Mouse (Mus musculus) layer of hippocampus, postnatal 25 days (tissue): ENCODE results near the gene Klrb1b. TPM values are rescaled to one million over a fixed set of nuclear protein-coding genes. Genes with fewer than 3 reads are reported as not detected.
A peak's percentile ranks its signal among the peaks of the same experiment; 100 is the strongest.

ENCODE experiments used
- DNase-seq, 2 experiments: peaks; one replicate each; pipeline ENCODE4 v3.0.0; 2022; ENCODE audit warnings: mixed read lengths in 2 of 2, low spot score in 1 of 2; ENCODE audit errors: extremely low spot score in 1 of 2
- total RNA-seq, 2 experiments: library from RNA; stranded (reverse); gene quantifications; 2 replicates each; pipeline ENCODE4 v1.2.3; 2021

The Klrb1b gene
- total RNA-seq, 2 experiments from 2014 or later = not detected

- peak; percentile 78 to 95 for DNase-seq
Measured at GRCm38 (mm10) chr6:128763736-128764523, 62.2 kb downstream of the Klrb1b start.

Other genes starting within 250 kb of the Klrb1b start
- 10 to 100 TPM; 11.1 to 14.6 TPM for gene A2ml1, start 244.7 kb downstream of the Klrb1b start, total RNA-seq
- not detected for gene Klrb1a, start 202.8 kb downstream of the Klrb1b start, total RNA-seq
- not detected for gene Clec2h, start 163.9 kb downstream of the Klrb1b start, total RNA-seq
- gene Klrb1, start 103.3 kb downstream of the Klrb1b start, total RNA-seq = 1 to 10 TPM; 1.2 to 1.4 TPM
- not detected for gene Klrb1c, start 37.1 kb downstream of the Klrb1b start, total RNA-seq
- gene Gm44511, start within 50 bp of the Klrb1b start, total RNA-seq = not detected
- not detected for gene Clec2i, start 61.3 kb upstream of the Klrb1b start, total RNA-seq
- 1 to 10 TPM; 1.5 to 2.3 TPM for gene BC035044, start 64.8 kb upstream of the Klrb1b start, total RNA-seq
- gene Clec2g, start 108.0 kb upstream of the Klrb1b start, total RNA-seq = under 1 TPM in 1 of 2 experiments, not detected in 1; 0.39 TPM
- gene Klrb1f, start 219.6 kb upstream of the Klrb1b start, total RNA-seq = not detected